Mouse (Mus musculus) spleen, postnatal 0 days (tissue): ENCODE data around the gene Dpm2. TPM values are rescaled to one million over a fixed set of nuclear protein-coding genes. Genes with fewer than 3 reads are reported as not detected.

Source experiments
- polyA plus RNA-seq: library from polyadenylated mRNA; unstranded; fragments of >200 nt; fragmentation: Nextera tagmentation; extraction: Ambion mirVana; gene quantifications from 2 replicates; pipeline ENCODE4 v1.2.1, GENCODE M21; 2015

Dpm2 gene
- 73.8 and 81.9 TPM in 2 replicates for polyA plus RNA-seq

DNA sequence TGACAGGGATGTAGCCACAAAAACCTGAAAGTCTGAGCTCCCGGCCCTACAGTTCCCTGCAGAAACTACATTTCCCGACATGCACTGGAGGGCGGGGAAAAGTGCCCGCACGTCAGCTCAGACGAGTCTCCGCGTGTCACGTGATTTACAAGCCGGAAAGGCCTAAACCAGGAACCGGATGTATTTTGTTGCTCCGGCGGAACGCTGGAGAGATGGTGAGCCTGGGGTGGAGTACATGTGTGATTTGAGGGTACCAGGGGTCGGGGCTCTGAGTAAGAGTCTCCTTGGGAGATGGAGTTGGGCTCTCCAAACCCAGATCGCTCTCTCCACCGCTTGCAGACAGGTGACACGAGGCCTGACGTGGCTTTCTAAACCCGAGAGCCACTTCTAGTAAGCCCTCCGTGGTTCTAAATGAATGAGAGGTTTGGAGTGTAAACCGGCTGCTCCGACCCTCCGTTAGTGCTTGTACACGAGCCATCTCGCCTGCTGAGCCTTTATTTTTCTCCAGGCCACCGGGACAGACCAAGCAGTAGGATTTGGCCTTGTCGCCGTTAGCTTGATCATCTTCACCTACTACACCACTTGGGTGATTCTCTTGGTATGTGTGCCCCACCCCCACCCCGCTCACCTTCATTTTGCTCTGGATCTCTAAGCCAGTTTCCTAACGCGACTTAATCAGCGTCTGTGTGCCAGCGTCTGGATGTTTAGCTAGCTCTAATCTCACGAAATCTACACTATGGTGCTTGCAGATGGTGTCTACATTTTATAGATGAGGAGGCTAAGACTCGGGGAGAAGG, at the start of gene Dpm2:
Gene Dpm2, plus strand, starts transcription at position 161 of the 797 bp plus-strand sequence.

DNA sequence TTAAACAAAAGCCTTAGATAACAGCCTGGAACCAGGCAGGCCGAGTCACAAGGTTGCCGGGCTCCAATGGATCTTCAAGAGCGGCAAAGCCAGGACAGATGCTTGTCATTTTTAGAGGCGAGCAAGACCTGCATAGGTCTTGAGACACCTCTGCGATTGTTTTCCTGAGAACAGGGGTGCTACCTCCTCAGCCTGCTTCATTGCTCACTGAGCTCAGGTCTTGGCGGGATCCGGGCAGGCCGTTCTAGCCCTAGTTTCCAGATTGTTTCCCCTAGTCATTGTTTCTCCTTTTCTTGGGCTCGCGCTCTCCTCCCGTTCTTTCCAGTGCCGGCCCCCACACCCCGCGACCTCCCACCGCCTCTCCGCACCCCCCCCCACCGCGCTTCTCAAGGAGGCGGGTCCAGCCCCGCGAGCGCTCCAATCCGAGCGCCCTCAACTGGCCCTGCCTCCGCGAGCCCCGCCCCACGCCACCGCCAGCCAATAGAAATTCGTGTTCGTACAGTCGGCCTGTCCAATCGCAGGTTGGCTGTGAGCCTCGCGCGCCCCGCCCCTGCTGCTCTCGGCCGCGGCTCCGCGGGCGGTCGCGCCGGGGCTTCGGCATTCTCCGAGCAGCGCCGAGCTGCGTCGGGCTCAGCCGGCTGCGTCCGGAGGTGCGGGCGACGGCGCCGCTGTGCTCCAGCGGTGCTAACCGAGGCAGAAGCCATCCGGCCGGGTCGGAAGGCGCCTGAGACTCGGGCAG, 35.8 kb upstream of the Dpm2 start, which contains the start of gene Fam102a:
Gene Fam102a, plus strand, starts transcription at position 600 of the 739 bp plus-strand sequence.

DNA sequence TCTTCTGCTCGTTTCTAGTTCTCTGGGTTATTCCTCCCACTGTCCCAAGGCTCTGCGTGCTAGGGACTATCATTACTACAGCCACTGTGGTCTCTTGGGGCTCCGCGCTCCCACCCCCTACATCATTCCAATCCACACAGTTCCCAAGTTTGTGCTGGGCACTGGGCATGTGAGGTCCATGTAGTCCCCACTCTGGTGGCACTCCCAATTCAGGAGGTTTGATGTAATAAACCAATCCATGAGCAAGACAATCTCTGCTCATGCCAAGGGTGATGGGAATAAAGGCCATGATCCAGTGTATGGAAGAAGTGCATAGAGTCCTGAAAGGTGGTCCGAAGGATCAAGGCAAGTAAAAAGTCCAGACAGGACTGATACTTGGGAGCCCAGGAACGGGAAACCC, 3.8 kb downstream of the Dpm2 start, which contains the start of gene Pip5kl1:
Gene Pip5kl1, plus strand, starts transcription at position 301 of the 400 bp plus-strand sequence.

DNA sequence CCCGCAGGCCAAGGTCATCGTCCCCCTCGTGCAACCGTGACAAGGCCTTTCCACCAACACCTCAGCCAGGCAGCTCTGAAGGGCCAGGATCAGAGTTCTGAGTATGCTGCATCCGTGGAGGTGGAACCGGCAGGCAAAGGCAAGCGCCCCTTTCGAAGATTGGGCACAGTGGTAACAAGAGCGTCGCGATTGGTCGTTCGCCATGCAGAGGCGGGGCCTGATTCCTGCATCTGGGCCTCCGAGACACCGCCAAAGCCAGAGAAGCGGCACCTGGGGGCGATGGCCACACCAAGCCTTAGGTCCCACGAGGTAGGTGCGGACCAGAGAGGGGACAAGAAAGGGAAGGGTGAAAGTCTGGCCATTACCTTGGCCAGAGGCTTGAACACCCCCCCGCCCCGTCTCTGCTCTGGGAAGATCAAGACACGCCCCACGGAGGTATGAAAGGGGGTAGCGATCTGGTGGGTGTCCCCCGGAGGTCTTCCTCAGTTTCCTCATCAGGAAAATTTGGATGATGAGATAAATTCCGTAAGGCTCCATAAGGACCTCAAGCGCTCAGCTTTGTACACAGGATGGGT, 5.0 kb downstream of the Dpm2 start, which contains the start of gene 9430097D07Rik:
Gene 9430097D07Rik, minus strand, starts transcription at position 99 of the 575 bp plus-strand sequence.

DNA sequence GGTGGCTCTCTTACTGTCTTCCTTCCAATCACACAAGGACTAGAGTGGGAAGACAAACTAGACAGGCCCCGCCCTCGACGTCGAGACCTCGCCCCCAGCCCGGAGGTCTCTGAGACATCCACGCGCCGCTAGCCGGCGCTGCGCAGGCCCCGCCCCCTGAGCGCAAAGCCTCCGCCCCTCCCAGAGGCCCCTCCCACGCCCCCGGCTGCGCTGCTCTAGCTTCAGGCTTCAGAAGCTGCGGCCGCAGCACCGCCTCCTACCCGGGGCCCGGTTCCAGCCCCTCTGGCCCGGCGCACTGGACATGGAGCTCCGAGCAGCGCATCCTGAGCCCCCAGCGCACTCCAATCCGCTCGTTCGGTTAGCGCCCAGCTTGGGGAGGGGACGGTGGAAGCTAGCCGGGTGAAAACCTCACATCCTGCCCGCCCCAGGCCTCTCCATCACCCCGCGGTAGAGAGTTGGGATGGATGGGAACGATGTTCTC, 16.3 kb downstream of the Dpm2 start, which contains the start of gene St6galnac4:
Gene St6galnac4, plus strand, starts transcription at position 225 of the 481 bp plus-strand sequence.

DNA sequence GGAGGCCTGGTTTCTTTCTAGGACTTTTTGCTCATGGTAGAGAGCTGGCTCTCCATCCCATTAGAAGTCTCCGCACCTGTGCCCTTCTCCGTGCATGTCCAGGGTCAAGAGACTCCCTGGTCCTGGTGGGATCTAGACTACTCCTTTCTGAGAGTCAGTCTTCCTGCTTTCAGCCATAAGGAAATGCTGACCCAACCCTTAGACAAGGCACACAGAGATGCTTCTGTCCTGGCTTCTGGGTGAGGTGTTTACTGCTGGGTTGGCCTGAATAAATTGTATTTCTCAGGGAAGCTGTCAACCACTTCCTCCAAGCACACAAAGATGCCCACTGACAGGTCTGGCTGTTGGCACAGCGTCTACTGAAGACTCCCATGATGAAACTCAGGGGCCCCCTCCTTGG, 28.8 kb downstream of the Dpm2 start, which contains the start of gene St6galnac6:
Gene St6galnac6, plus strand, starts transcription at position 301 of the 400 bp plus-strand sequence.

DNA sequence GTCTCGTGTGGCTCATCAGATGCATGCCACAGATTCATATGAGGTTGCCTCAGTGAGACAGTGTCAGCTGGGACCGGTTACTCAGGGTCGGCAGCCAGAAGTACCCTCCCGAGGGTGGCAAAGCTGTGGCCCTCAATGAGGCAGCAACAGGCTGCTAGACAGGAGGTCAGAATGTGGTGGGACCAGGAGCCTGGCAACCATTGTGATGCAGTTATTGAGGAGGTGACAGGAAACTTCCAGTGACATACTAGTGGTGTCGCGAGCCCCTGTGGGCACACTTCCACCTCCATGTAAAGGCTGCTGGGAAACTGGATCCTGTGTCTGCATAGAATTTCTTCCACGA, 50.8 kb downstream of the Dpm2 start, which contains the start of gene Ak1:
Gene Ak1, plus strand, starts transcription at position 242 of the 343 bp plus-strand sequence.

Other genes starting within 250 kb of the Dpm2 start
- 20.5 and 25.2 TPM in 2 replicates for gene Ciz1, start 218.5 kb upstream of the Dpm2 start, polyA plus RNA-seq
- 2.0 and 3.8 TPM in 2 replicates for gene Dnm1, start 217.5 kb upstream of the Dpm2 start, polyA plus RNA-seq
- 45.8 and 48.6 TPM in 2 replicates for gene 1110008P14Rik, start 188.9 kb upstream of the Dpm2 start, polyA plus RNA-seq
- 401 and 613 TPM in 2 replicates for gene Lcn2, start 182.6 kb upstream of the Dpm2 start, polyA plus RNA-seq
- 13.7 and 14.0 TPM in 2 replicates for gene Ptges2, start 175.0 kb upstream of the Dpm2 start, polyA plus RNA-seq
- gene Naif1, start 120.4 kb upstream of the Dpm2 start, polyA plus RNA-seq = 2.5 and 2.9 TPM in 2 replicates
- 7.0 and 7.8 TPM in 2 replicates for gene Slc25a25, start 119.4 kb upstream of the Dpm2 start, polyA plus RNA-seq
- gene Fam102a, start 35.5 kb upstream of the Dpm2 start, polyA plus RNA-seq = 3.9 and 5.6 TPM in 2 replicates
- gene Pip5kl1, start 3.9 kb downstream of the Dpm2 start, polyA plus RNA-seq = not detected in 2 replicates
- not detected in 2 replicates for gene 9430097D07Rik, start 4.8 kb downstream of the Dpm2 start, polyA plus RNA-seq
- gene St6galnac4, start 16.2 kb downstream of the Dpm2 start, polyA plus RNA-seq = 14.7 and 19.2 TPM in 2 replicates
- gene St6galnac6, start 28.9 kb downstream of the Dpm2 start, polyA plus RNA-seq = 13.3 and 16.6 TPM in 2 replicates
- 4.8 and 5.1 TPM in 2 replicates for gene Ak1, start 50.9 kb downstream of the Dpm2 start, polyA plus RNA-seq
- 40.5 and 45.8 TPM in 2 replicates for gene Eng, start 75.7 kb downstream of the Dpm2 start, polyA plus RNA-seq
- gene Fpgs, start 133.3 kb downstream of the Dpm2 start, polyA plus RNA-seq = 20.0 and 22.3 TPM in 2 replicates
- gene Cdk9, start 142.2 kb downstream of the Dpm2 start, polyA plus RNA-seq = 71.1 and 76.8 TPM in 2 replicates
- gene Sh2d3c, start 150.2 kb downstream of the Dpm2 start, polyA plus RNA-seq = 21.4 and 28.6 TPM in 2 replicates
- 0.41 TPM in 1 of 2 replicates, not detected in the other for gene 6330409D20Rik, start 170.2 kb downstream of the Dpm2 start, polyA plus RNA-seq
- gene Tor2a, start 186.4 kb downstream of the Dpm2 start, polyA plus RNA-seq = 23.5 and 29.9 TPM in 2 replicates
- 0.05 and 0.17 TPM in 2 replicates for gene Ttc16, start 204.8 kb downstream of the Dpm2 start, polyA plus RNA-seq
- 2.4 and 3.0 TPM in 2 replicates for gene Ptrh1, start 204.9 kb downstream of the Dpm2 start, polyA plus RNA-seq
- 0.12 and 0.37 TPM in 2 replicates for gene Cfap157, start 213.6 kb downstream of the Dpm2 start, polyA plus RNA-seq